In genomic region chr1:178686881-178687280, GRCm38 (mm10) we compare ENCODE assay signal across 15 mouse cellular contexts.
"Had no signal": no experiment of that assay in that cellular context is flagged by ENCODE, and none has a peak within 500 bp of the region (broad histone marks: within the 10 kb centered on the region; RNA-seq: fewer than 3 reads in every experiment).

No protein-coding gene starts in this region.

- H3K4me2 ChIP-seq: kidney, embryonic 15.5 days; limb, embryonic 15.5 days; liver, embryonic 12.5 days; lung, embryonic 14.5 days; neural tube, embryonic 12.5 days; stomach, embryonic 15.5 days had no signal

- DNase-seq: kidney, postnatal 14 days; lung, embryonic 14.5 days; lung, postnatal 10 days; lung, postnatal 4 days; midbrain, embryonic 14.5 days; retina, postnatal 1 day; right cerebral cortex, postnatal 4 days; spleen, adult 18-20 months; thymus, postnatal 36 days had no signal

- H3K27ac ChIP-seq: limb, embryonic 15.5 days; liver, embryonic 12.5 days; neural tube, embryonic 12.5 days; stomach, embryonic 15.5 days had no signal

- H3K9me3 ChIP-seq: kidney, embryonic 15.5 days; limb, embryonic 15.5 days; liver, embryonic 12.5 days; megakaryocyte, embryonic 14.5 days; neural tube, embryonic 12.5 days; stomach, embryonic 15.5 days had no signal

- H3K4me3 ChIP-seq: kidney, embryonic 15.5 days; limb, embryonic 15.5 days; liver, embryonic 12.5 days; megakaryocyte, embryonic 14.5 days; neural tube, embryonic 12.5 days; stomach, embryonic 15.5 days had no signal

- ATAC-seq: liver, embryonic 12.5 days had no signal

- H3K4me1 ChIP-seq: megakaryocyte, embryonic 14.5 days; neural tube, embryonic 12.5 days; stomach, embryonic 15.5 days had no signal

- H3K36me3 ChIP-seq: limb, embryonic 15.5 days; liver, embryonic 12.5 days; neural tube, embryonic 12.5 days; stomach, embryonic 15.5 days had no signal

- H3K9ac ChIP-seq: kidney, embryonic 15.5 days; limb, embryonic 15.5 days; liver, embryonic 12.5 days; lung, embryonic 14.5 days; neural tube, embryonic 12.5 days; stomach, embryonic 15.5 days had no signal

- H3K27me3 ChIP-seq: kidney, embryonic 15.5 days; megakaryocyte, embryonic 14.5 days; neural tube, embryonic 12.5 days; stomach, embryonic 15.5 days had no signal
